Mouse (Mus musculus): ENCODE measurements around the gene Smco3. TPM values are rescaled to one million over a fixed set of nuclear protein-coding genes. Genes with fewer than 3 reads are reported as not detected.
"Not testable (repeated sequence)": the region's sequence is repeated elsewhere in the genome, so short reads cannot be mapped to it uniquely, and the experiment has no call there.

Gene Smco3
- polyA plus RNA-seq (2016; fragmentation: Nextera tagmentation; extraction: Ambion mirVana), result 0.24 and 0.79 TPM in 2 replicates

DNA sequence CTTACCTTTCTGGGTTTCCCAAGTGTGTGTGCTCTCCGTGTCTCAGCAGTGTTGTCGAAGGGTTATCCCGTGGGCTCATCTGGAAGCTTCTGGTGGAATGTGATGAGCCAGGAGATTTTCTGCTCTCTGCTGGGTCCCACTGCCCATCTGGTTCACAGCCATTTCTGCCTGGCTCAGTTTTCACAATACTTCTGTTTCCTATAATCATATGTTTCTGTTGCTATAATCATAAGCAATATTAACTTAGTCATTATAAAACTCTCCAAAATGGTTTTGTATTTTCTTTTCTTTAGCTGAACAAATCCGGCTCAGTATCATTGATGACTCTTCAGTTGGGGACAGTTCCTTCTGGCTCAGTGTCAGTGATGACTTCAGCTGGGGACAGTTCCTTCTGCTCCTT lies at the start of gene Smco3:
Gene Smco3 (minus strand): TSS at position 101 of the 400 bp plus-strand sequence.
- no peak for ATAC-seq (ENCODE audit: low FRiP score, low read depth)
- WGBS, result 59% methylated on average over 4 of the region's 4 CpGs
- no peak within 1 kb of the TSS for H3K4me2 ChIP-seq (replicated peaks)
- H3K27me3 ChIP-seq, result peaks cover 13% of the 10 kb centered on the region; the same call in 1 of the 2 replicates
- H3K9ac ChIP-seq (replicated peaks), result no peak within 1 kb of the TSS
- H3K36me3 ChIP-seq, result no peaks in the 10 kb centered on the region
- no peaks in the 10 kb centered on the region for H3K9me3 ChIP-seq
- H3K27ac ChIP-seq (replicated peaks), result no peak within 1 kb of the TSS
- H3K4me1 ChIP-seq, result no peaks in the 10 kb centered on the region
- no peak within 1 kb of the TSS for H3K4me3 ChIP-seq

- ATAC-seq (ENCODE audit: low FRiP score, low read depth); H3K27me3 ChIP-seq; H3K4me2 ChIP-seq (replicated peaks); H3K9ac ChIP-seq (replicated peaks); H3K27ac ChIP-seq (replicated peaks); H3K4me3 ChIP-seq; H3K9me3 ChIP-seq; H3K36me3 ChIP-seq; H3K4me1 ChIP-seq: not testable (repeated sequence)
- 53% methylated on average over 1 of the region's 1 CpGs for WGBS
Observed at GRCm38 (mm10) chr6:136884766-136885165, 49.5 kb upstream of the Smco3 start.

- Histone ChIP-seq H3K27ac (replicated peaks) (no peak overlapping the region), H3K4me3 (no peak overlapping the region), H3K4me2 (replicated peaks) (no peak overlapping the region), H3K9me3 (no peaks in the 10 kb centered on the region), H3K27me3 (no peaks in the 10 kb centered on the region), H3K36me3 (no peaks in the 10 kb centered on the region), H3K4me1 (no peaks in the 10 kb centered on the region), H3K9ac (replicated peaks) (no peak overlapping the region)
- WGBS, result 98% methylated on average over 6 of the region's 6 CpGs
- ATAC-seq (ENCODE audit: low FRiP score, low read depth), result no peak
Observed at GRCm38 (mm10) chr6:136883961-136884360, 48.7 kb upstream of the Smco3 start.

GRCm38 (mm10) chr6:136883431-136883915 lies 48.2 kb upstream of the Smco3 start:
- Histone ChIP-seq H3K4me2 (replicated peaks) (no peak overlapping the region), H3K9me3 (no peaks in the 10 kb centered on the region), H3K9ac (replicated peaks) (no peak overlapping the region), H3K36me3 (no peaks in the 10 kb centered on the region), H3K27ac (replicated peaks) (no peak overlapping the region), H3K4me3 (no peak overlapping the region), H3K27me3 (no peaks in the 10 kb centered on the region), H3K4me1 (no peaks in the 10 kb centered on the region)
- ATAC-seq (ENCODE audit: low FRiP score, low read depth), result no peak
- WGBS, result 87% methylated on average over 3 of the region's 3 CpGs

- Histone ChIP-seq H3K27me3 (no peaks in the 10 kb centered on the region), H3K9me3 (no peaks in the 10 kb centered on the region), H3K4me3 (no peak overlapping the region), H3K4me1 (no peaks in the 10 kb centered on the region), H3K36me3 (no peaks in the 10 kb centered on the region), H3K27ac (replicated peaks) (no peak overlapping the region), H3K4me2 (replicated peaks) (no peak overlapping the region), H3K9ac (replicated peaks) (no peak overlapping the region)
- no peak for ATAC-seq (ENCODE audit: low FRiP score, low read depth)
- WGBS, result 80% methylated on average over 8 of the region's 8 CpGs
Observed at GRCm38 (mm10) chr6:136881678-136882077, 46.4 kb upstream of the Smco3 start.

DNA sequence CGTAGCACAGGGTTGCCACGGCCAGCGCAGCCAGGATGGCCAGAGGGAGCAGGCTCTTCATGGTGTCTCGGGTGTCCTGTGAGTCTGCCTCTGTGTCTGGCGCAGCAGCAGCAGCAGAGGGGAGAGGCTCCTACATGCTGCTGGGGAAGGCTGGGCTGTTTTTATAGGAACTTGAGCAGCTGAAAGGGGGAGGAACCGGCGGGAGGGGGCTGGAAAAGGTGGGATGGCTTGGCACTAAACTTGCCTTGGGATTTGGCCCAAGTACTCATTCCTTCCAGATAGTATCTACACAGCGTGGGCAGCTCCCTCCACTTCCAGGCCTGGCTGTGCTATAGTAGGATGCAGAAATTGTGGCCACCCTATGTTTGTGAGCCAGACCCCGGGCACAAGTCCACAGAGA lies 40.4 kb upstream of the Smco3 start, which contains the start of gene Mgp:
Gene Mgp (minus strand): TSS at position 154 of the 400 bp plus-strand sequence.
- no peak within 1 kb of the TSS for H3K9ac ChIP-seq (replicated peaks)

GRCm38 (mm10) chr6:136874599-136874998 lies 39.3 kb upstream of the Smco3 start:
- Histone ChIP-seq H3K9ac (replicated peaks) (no peak overlapping the region), H3K27ac (replicated peaks) (no peak overlapping the region), H3K4me3 (no peak overlapping the region), H3K9me3 (no peaks in the 10 kb centered on the region), H3K4me2 (replicated peaks) (no peak overlapping the region), H3K4me1 (no peaks in the 10 kb centered on the region), H3K27me3 (no peaks in the 10 kb centered on the region), H3K36me3 (no peaks in the 10 kb centered on the region)
- 71% methylated on average over 8 of the region's 8 CpGs for WGBS
- no peak for ATAC-seq (ENCODE audit: low FRiP score, low read depth)

More for the DNA sequence above, 40.4 kb upstream of the Smco3 start, which contains the start of gene Mgp:
- Histone ChIP-seq H3K27me3 (no peaks in the 10 kb centered on the region), H3K4me3 (no peak within 1 kb of the TSS), H3K27ac (replicated peaks) (no peak within 1 kb of the TSS), H3K36me3 (no peaks in the 10 kb centered on the region), H3K9me3 (no peaks in the 10 kb centered on the region), H3K4me1 (no peaks in the 10 kb centered on the region), H3K4me2 (replicated peaks) (no peak within 1 kb of the TSS)
- no peak for ATAC-seq (ENCODE audit: low FRiP score, low read depth)
- WGBS, result 65% methylated on average over 9 of the region's 9 CpGs

- no peak overlapping the region for H3K4me3 ChIP-seq
- no peaks in the 10 kb centered on the region for H3K9me3 ChIP-seq
- H3K27ac ChIP-seq (replicated peaks), result no peak overlapping the region
- no peaks in the 10 kb centered on the region for H3K27me3 ChIP-seq
- ATAC-seq (ENCODE audit: low FRiP score, low read depth), result no peak
- WGBS, result 80% methylated on average over 5 of the region's 5 CpGs
- no peak overlapping the region for H3K4me2 ChIP-seq (replicated peaks)
- H3K9ac ChIP-seq (replicated peaks), result no peak overlapping the region
- no peaks in the 10 kb centered on the region for H3K36me3 ChIP-seq
- no peaks in the 10 kb centered on the region for H3K4me1 ChIP-seq
Observed at GRCm38 (mm10) chr6:136868921-136869320, 33.7 kb upstream of the Smco3 start.

GRCm38 (mm10) chr6:136866150-136866549 lies 30.9 kb upstream of the Smco3 start:
- Histone ChIP-seq H3K4me2 (replicated peaks) (no peak overlapping the region), H3K9ac (replicated peaks) (no peak overlapping the region), H3K4me3 (no peak overlapping the region), H3K36me3 (no peaks in the 10 kb centered on the region), H3K27me3 (no peaks in the 10 kb centered on the region), H3K4me1 (no peaks in the 10 kb centered on the region), H3K9me3 (no peaks in the 10 kb centered on the region), H3K27ac (replicated peaks) (no peak overlapping the region)
- ATAC-seq (ENCODE audit: low FRiP score, low read depth), result no peak
- WGBS, result 80% methylated on average over 4 of the region's 4 CpGs

GRCm38 (mm10) chr6:136865360-136865759 lies 30.1 kb upstream of the Smco3 start:
- 86% methylated on average over 5 of the region's 5 CpGs for WGBS
- no peak for ATAC-seq (ENCODE audit: low FRiP score, low read depth)
- H3K9ac ChIP-seq (replicated peaks), result no peak overlapping the region

DNA sequence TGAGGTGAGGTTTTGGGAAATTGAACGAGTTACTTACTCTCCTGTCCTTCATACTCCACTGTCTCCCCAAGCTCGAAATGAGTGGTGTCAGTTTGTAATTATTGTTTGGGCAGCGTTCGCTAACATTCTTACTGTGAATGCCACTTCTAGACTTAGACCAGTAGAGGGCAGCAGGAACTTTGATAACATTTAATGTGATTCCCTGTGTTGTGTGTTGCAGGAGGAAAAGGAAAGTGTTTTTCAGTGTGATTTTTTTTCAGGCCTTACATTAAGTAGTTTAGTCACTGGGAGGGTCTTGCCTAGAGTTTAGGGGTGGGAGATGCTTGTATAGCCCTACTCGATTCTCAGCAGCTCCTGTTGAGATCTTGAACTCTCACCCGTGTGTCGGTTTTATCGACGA lies 25.8 kb upstream of the Smco3 start:
- Histone ChIP-seq H3K9me3 (no peaks in the 10 kb centered on the region), H3K9ac (replicated peaks) (0 out of 2 replicates have a peak overlapping the region, but pooled peaks have one; percentile 11), H3K4me1 (no peaks in the 10 kb centered on the region), H3K27me3 (no peaks in the 10 kb centered on the region), H3K27ac (replicated peaks) (no peak overlapping the region), H3K4me3 (no peak overlapping the region), H3K36me3 (no peaks in the 10 kb centered on the region), H3K4me2 (replicated peaks) (no peak overlapping the region)
- no peak for ATAC-seq (ENCODE audit: low FRiP score, low read depth)
- 56% methylated on average over 9 of the region's 9 CpGs for WGBS

More at GRCm38 (mm10) chr6:136865360-136865759, 30.1 kb upstream of the Smco3 start:
- no peaks in the 10 kb centered on the region for H3K4me1 ChIP-seq
- no peak overlapping the region for H3K4me2 ChIP-seq (replicated peaks)
- H3K4me3 ChIP-seq, result no peak overlapping the region
- H3K27ac ChIP-seq (replicated peaks), result no peak overlapping the region
- H3K36me3 ChIP-seq, result no peaks in the 10 kb centered on the region
- H3K9me3 ChIP-seq, result no peaks in the 10 kb centered on the region
- H3K27me3 ChIP-seq, result no peaks in the 10 kb centered on the region

- no peaks in the 10 kb centered on the region for H3K27me3 ChIP-seq
- H3K4me1 ChIP-seq, result no peaks in the 10 kb centered on the region
- no peak overlapping the region for H3K27ac ChIP-seq (replicated peaks)
- H3K36me3 ChIP-seq, result no peaks in the 10 kb centered on the region
- no peaks in the 10 kb centered on the region for H3K9me3 ChIP-seq
- no peak overlapping the region for H3K4me3 ChIP-seq
- 91% methylated on average over 8 of the region's 8 CpGs for whole genome bisulfite sequencing
- no peak overlapping the region for H3K4me2 ChIP-seq (replicated peaks)
- no peak overlapping the region for H3K9ac ChIP-seq (replicated peaks)
- ATAC-seq (ENCODE audit: low FRiP score, low read depth), result no peak
Observed at GRCm38 (mm10) chr6:136858420-136858819, 23.2 kb upstream of the Smco3 start.

- Histone ChIP-seq H3K27me3 (no peaks in the 10 kb centered on the region), H3K9me3 (no peaks in the 10 kb centered on the region), H3K4me1 (no peaks in the 10 kb centered on the region), H3K36me3 (no peaks in the 10 kb centered on the region), H3K27ac (replicated peaks) (no peak overlapping the region), H3K9ac (replicated peaks) (no peak overlapping the region), H3K4me3 (no peak overlapping the region), H3K4me2 (replicated peaks) (no peak overlapping the region)
- WGBS, result 67% methylated on average over 11 of the region's 11 CpGs
- no peak for ATAC-seq (ENCODE audit: low FRiP score, low read depth)
Observed at GRCm38 (mm10) chr6:136857873-136858260, 22.6 kb upstream of the Smco3 start.
